Mouse (Mus musculus): Measurements from ENCODE around the gene Gm21750.
"Not testable (repeated sequence)": the region's sequence is repeated elsewhere in the genome, so short reads cannot be mapped to it uniquely, and the experiment has no call there.

Gm21750 gene

DNA sequence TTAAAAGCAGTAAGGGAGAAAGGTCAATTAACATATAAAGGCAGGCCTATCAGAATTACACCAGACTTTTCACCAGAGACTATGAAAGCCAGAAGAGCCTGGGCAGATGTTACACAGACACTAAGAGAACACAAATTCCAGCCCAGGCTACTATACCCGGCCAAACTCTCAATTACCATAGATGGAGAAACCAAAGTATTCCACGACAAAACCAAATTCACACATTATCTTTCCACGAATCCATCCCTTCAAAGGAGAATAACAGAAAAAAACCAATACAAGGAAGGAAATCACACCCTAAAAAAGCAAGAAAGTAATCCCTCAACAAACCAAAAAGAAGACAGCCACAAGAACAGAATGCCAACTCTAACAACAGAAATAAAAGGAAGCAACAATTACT lies at the start of gene Gm21750:
Gm21750 (plus strand) TSS at position 301 of the 400 bp plus-strand sequence.
- DNase-seq, result not testable (repeated sequence)

- DNase-seq, result not testable (repeated sequence)
Measured at GRCm38 (mm10) chr14:73614961-73615360, 46.1 kb upstream of the Gm21750 start.

GRCm38 (mm10) chr14:73620880-73621279 lies 40.1 kb upstream of the Gm21750 start:
- DNase-seq, result peak; percentile 56

- no peak for DNase-seq
Measured at GRCm38 (mm10) chr14:73622988-73623387, 38.0 kb upstream of the Gm21750 start.

DNA sequence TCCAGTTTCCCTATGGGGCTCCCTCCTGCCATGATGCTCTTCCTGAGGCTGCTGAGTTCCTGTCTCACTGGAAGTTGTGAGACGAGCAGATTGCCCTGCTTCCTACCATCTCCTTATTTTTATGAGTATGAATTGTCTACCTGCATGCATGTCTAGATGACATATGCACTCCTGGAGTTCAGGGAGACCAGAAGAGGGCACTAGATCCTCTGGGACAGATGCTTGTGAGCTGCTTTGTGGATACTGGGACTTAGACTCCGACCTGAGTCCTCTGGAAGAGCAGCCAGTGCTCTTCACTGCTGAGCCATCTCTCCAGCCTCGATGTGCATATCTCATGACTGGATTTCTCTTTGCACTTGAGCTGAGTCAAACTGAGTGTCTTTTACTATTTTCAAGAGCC lies 35.6 kb upstream of the Gm21750 start:
- DNase-seq, result no peak

GRCm38 (mm10) chr14:73631511-73631910 lies 29.5 kb upstream of the Gm21750 start:
- DNase-seq, result no peak

GRCm38 (mm10) chr14:73632648-73633263 lies 28.3 kb upstream of the Gm21750 start:
- peak; percentile 66 for DNase-seq

DNA sequence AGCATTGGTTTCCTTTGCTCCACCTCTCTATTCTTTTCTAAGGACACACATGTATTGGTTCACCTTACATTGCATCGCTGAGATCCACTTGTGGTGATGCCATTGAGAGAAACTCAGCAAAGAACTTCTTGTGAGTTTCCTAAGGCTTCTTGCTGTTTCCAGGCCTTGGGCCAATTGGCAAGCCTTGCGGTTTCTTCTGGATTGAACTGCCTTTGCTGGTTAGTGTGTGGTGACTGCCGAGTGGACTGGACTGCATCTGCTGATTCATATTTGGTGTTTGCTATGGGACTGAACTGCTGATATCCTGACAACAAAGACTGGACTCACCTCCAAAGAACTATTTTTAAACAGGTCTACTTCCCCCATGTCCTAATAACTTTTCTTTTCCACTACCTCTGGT lies 26.7 kb upstream of the Gm21750 start:
- peak; percentile 3 for DNase-seq

- DNase-seq, result peak; percentile 22
Measured at GRCm38 (mm10) chr14:73637460-73637859, 23.6 kb upstream of the Gm21750 start.

DNA sequence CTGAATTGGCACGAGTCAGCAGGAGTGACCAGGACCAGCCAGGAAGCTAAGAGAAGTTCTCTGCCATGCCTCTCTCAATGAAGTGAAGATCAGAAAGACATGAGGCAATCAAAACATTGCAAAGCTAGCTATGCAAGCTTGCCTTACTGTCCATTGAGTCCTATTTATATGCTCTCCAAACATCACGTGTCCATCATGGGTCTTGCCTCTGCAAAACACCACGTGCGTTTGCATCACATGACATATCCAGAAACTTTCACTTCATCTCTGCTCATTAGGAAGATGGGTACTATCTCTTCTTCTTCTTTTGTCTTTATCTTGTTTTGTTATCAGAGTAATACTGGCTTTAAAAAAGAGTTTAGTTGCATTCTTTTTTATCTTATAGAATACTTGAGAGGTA lies 10.8 kb upstream of the Gm21750 start:
- DNase-seq, result no peak

- DNase-seq, result no peak
Measured at GRCm38 (mm10) chr14:73670091-73670490, 9.1 kb downstream of the Gm21750 start.

DNA sequence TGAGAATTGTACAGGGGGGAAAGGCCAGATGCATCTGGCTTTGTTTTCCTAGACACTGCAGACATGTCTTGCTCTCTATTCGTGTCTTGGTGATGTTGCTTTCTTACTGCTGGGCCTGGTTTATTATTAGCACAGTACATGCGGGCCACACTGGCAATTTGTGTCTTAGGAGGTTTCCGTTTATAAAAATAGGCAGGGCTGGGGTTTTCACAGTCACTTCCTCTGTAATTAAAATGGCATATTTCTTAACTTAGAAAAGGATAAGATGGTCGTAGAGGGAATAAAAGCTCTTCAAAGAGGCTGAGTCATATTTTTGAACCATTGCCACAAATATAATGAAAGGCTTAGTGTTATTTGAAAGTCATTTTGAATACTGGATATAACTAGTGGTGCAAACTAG lies 26.7 kb downstream of the Gm21750 start:
- DNase-seq, result no peak

DNA sequence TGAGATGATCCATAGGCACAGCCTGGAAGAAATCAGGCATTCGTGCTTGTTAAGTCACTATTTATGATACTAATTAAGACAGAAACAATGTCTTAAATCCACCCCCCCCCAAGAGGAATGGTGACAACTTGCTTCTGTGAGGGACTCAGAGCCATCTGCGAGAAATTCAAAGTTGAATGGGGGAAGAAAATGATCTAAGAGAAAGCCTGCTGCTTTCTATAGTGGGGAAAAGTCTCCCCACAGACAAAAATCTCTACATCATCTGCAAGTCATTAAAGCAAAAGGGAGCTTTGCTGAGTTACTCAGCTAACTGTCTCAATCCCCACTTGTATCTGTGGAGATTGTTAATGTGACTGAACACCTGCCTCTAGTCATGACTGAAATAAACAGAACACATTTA lies 27.4 kb downstream of the Gm21750 start:
- no peak for DNase-seq

DNA sequence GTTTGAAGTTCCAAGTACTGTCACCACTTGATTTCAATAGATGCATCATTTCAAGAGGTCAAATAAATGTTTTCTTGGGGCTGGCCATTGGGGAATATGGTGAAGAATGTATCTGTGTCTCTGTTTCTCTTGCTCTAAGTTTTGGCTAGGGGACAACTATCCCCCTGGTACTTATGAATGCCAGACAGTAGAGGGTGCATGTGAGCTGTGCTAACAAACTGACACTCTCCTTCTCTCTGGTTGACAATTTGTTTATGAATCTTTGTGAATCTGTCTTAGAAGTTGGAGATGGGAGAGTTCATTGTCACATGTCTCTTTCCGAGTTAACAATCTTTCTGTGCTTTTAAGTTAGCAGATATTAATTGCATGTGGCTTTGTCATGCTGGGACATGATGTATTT lies 39.2 kb downstream of the Gm21750 start:
- DNase-seq, result peak; percentile 25

DNA sequence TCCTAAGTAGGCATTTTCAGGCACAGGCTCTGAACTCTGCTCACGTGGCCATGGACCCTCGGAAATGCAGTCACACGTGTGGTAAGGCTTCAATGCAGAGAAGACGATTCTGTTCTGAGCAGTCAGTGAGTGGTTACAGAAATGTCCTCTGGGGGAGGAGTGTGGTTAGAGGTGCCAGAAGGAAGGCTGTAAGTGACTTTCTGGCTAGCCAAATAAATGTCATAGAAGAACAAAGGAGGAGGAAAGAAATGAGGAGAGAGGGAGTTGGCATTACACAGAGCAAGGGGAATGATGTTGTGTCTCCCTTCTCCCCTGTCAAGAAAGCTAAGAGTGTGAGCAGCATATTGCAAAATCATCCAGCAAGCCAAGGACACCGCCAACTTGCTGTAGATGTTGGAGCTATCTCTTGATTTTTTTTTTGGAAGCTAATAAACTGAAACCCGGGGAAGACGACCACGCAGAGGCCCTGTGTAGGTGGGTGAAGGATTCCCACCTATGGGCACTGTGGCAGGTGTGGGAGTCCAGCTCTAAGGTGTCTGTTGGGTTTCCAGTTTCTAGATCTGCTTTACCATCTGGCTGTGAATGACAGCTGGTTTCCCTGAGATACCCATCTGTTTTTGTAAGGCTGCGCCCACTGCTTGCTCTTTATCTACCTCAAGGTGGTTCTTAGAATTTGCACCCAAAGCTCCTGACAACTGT lies 48.5 kb downstream of the Gm21750 start:
- DNase-seq, result peak; percentile 6

Data from lung, postnatal 10 days (tissue).